In genomic region chr4:124939211-124939610, GRCm38 (mm10) we compare ENCODE assay signal across 8 mouse cellular contexts. TPM values are rescaled to one million over a fixed set of nuclear protein-coding genes. Genes with fewer than 3 reads are reported as not detected.
DNase-seq lines count a peak whose midpoint lies in the region; ATAC-seq and TF ChIP-seq lines count a peak whose summit lies in the region.
"Not testable (repeated sequence)": the region's sequence is repeated elsewhere in the genome, so short reads cannot be mapped to it uniquely, and the experiment has no call there.

Gene Cdca8 (minus strand): TSS chr4:124939311.

- not testable (repeated sequence) for H3K27ac ChIP-seq in heart, embryonic 12.5 days (ENCODE audit: poor library complexity, severe bottlenecking); hindbrain, embryonic 15.5 days (replicated peaks); limb, embryonic 10.5 days; lung, embryonic 15.5 days

- ATAC-seq in heart, embryonic 12.5 days (ENCODE audit: insufficient number of reproducible peaks, low FRiP score); hindbrain, embryonic 15.5 days (ENCODE audit: low FRiP score, low read depth); lung, embryonic 15.5 days (ENCODE audit: borderline replicate concordance, extremely low read depth, low FRiP score, low TSS enrichment): not testable (repeated sequence)

- WGBS in heart, embryonic 12.5 days, result 89% methylated on average over 4 of the region's 4 CpGs
- WGBS in hindbrain, embryonic 15.5 days, result 98% methylated on average over 4 of the region's 4 CpGs
- WGBS in limb, embryonic 10.5 days, result 91% methylated on average over 4 of the region's 4 CpGs
- WGBS in lung, embryonic 15.5 days, result 93% methylated on average over 4 of the region's 4 CpGs

- H3K79me2 ChIP-seq in myocyte (ENCODE audit: control insufficient read depth, insufficient read depth), result peaks cover 28% of the 10 kb centered on the region

- not testable (repeated sequence) for H3K27me3 ChIP-seq in erythroblast, embryonic 14.5 days (ENCODE audit: control insufficient read depth); heart, embryonic 12.5 days (replicated peaks); hindbrain, embryonic 15.5 days; limb, embryonic 10.5 days (ENCODE audit: low read depth, poor library complexity, severe bottlenecking); lung, embryonic 15.5 days; myocyte (ENCODE audit: control insufficient read depth, insufficient read depth, insufficient read length)

- not testable (repeated sequence) for H3K9ac ChIP-seq in heart, embryonic 12.5 days; hindbrain, embryonic 15.5 days; lung, embryonic 15.5 days

- not testable (repeated sequence) for H3K9me3 ChIP-seq in erythroblast, embryonic 14.5 days (ENCODE audit: control insufficient read depth, low read length); heart, embryonic 12.5 days (replicated peaks); hindbrain, embryonic 15.5 days; limb, embryonic 10.5 days (replicated peaks); lung, embryonic 15.5 days

- not testable (repeated sequence) for DNase-seq in adrenal gland, postnatal 14 days; limb, embryonic 10.5 days (ENCODE audit: low spot score); thymus, postnatal 0 days (ENCODE audit: low spot score)

- peaks cover 28% of the 10 kb centered on the region for H3K4me1 ChIP-seq in erythroblast, embryonic 14.5 days (ENCODE audit: control insufficient read depth)
- H3K4me1 ChIP-seq in heart, embryonic 12.5 days (replicated peaks), result peaks cover 16% of the 10 kb centered on the region
- H3K4me1 ChIP-seq in hindbrain, embryonic 15.5 days (replicated peaks), result peaks cover 21% of the 10 kb centered on the region
- peaks cover 34% of the 10 kb centered on the region for H3K4me1 ChIP-seq in limb, embryonic 10.5 days
- peaks cover 18% of the 10 kb centered on the region for H3K4me1 ChIP-seq in lung, embryonic 15.5 days

- H3K4me3 ChIP-seq in erythroblast, embryonic 14.5 days (replicated peaks), result peak within 1 kb of the TSS; percentile 17
- not testable (repeated sequence) for H3K4me3 ChIP-seq in heart, embryonic 12.5 days; hindbrain, embryonic 15.5 days; limb, embryonic 10.5 days; lung, embryonic 15.5 days
- peak within 1 kb of the TSS; percentile 85 for H3K4me3 ChIP-seq in myocyte

- H3K4me2 ChIP-seq in heart, embryonic 12.5 days; hindbrain, embryonic 15.5 days; lung, embryonic 15.5 days; myocyte (ENCODE audit: low read depth): not testable (repeated sequence)

- H3K36me3 ChIP-seq in erythroblast, embryonic 14.5 days (ENCODE audit: control insufficient read depth), result peaks cover 63% of the 10 kb centered on the region
- peaks cover 48% of the 10 kb centered on the region for H3K36me3 ChIP-seq in heart, embryonic 12.5 days
- peaks cover 11% of the 10 kb centered on the region; the same call in 1 of the 2 replicates for H3K36me3 ChIP-seq in hindbrain, embryonic 15.5 days
- peaks cover 47% of the 10 kb centered on the region for H3K36me3 ChIP-seq in limb, embryonic 10.5 days
- peaks cover 23% of the 10 kb centered on the region for H3K36me3 ChIP-seq in lung, embryonic 15.5 days
- not testable (repeated sequence) for H3K36me3 ChIP-seq in myocyte (ENCODE audit: control insufficient read depth, insufficient read depth)

- not testable (repeated sequence) for H3ac ChIP-seq in myocyte (ENCODE audit: control insufficient read depth, insufficient read length)

- TF ChIP-seq POLR2A in myocyte (IDR thresholded peaks at IDR 0.05; ENCODE audit: insufficient read length, low read depth), result not testable (repeated sequence)

RNA-seq across cellular contexts. Expression of gene Cdca8, which starts in this region (rescaled TPM):
- total RNA-seq in adrenal gland, postnatal 14 days (2021), result 14.9 and 15.3 TPM in 2 replicates
- 34.5 and 34.6 TPM in 2 replicates for polyA plus RNA-seq in erythroblast, embryonic 14.5 days (2012)
- 134 and 138 TPM in 2 replicates for polyA plus RNA-seq in heart, embryonic 12.5 days (2016; fragmentation: Nextera tagmentation; extraction: Ambion mirVana)
- polyA plus RNA-seq in hindbrain, embryonic 15.5 days (2015; fragmentation: Nextera tagmentation; extraction: Ambion mirVana), result 37.1 and 40.7 TPM in 2 replicates
- 221 and 226 TPM in 2 replicates for polyA plus RNA-seq in limb, embryonic 10.5 days (2016; fragmentation: Nextera tagmentation; extraction: Ambion mirVana)
- 154 and 166 TPM in 2 replicates for polyA plus RNA-seq in lung, embryonic 15.5 days (2015; fragmentation: Nextera tagmentation; extraction: Ambion mirVana)
- polyA plus RNA-seq in myocyte (2012; fragmentation: generic; extraction: Trizol), result 45.9 TPM
- polyA plus RNA-seq in thymus, postnatal 0 days (2015; fragmentation: Nextera tagmentation; extraction: Ambion mirVana), result 116 and 154 TPM in 2 replicates
